Mouse (Mus musculus): ENCODE measurements around the gene Pipox.

GRCm38 (mm10) chr11:77925836-77926657, 32.2 kb upstream of the Pipox start:
- TF ChIP-seq POLR2A (IDR thresholded peaks at IDR 0.05; ENCODE audit: borderline replicate concordance, extremely low read depth, insufficient read depth, insufficient read length, poor library complexity, severe bottlenecking) (no peak), CTCF (IDR thresholded peaks at IDR 0.05; ENCODE audit: borderline replicate concordance, extremely low read depth, insufficient read depth, insufficient read length) (no peak)

Data from brain, embryonic 14.5 days (tissue).